In genomic region chr2:65953726-65954340, GRCm38 (mm10) we compare ENCODE assay signal across 14 mouse cellular contexts.
A peak's percentile ranks its signal among the peaks of the same experiment; 100 is the strongest.
DNase-seq lines count a peak whose midpoint lies in the region; ATAC-seq and TF ChIP-seq lines count a peak whose summit lies in the region.
"Had no signal": no experiment of that assay in that cellular context is flagged by ENCODE, and none has a peak within 500 bp of the region (broad histone marks: within the 10 kb centered on the region; RNA-seq: fewer than 3 reads in every experiment).

No protein-coding gene starts in this region.

- H3K9ac ChIP-seq in forebrain, embryonic 11.5 days (ENCODE audit: low read length): no peak overlapping the region
- no peak overlapping the region for H3K9ac ChIP-seq in lung, embryonic 14.5 days
- H3K9ac ChIP-seq in lung, postnatal 0 days (replicated peaks; ENCODE audit: low read depth): no peak overlapping the region
- H3K9ac ChIP-seq in hindbrain, embryonic 11.5 days (ENCODE audit: low read depth, low read length): no peak overlapping the region
- H3K9ac ChIP-seq in neural tube, embryonic 14.5 days (replicated peaks; ENCODE audit: low read depth, low read length): peak overlapping the region; percentile 13; the same call in 1 of the 2 replicates
- H3K9ac ChIP-seq: embryonic facial prominence, embryonic 15.5 days had no signal

- peak overlapping the region; percentile 15; the same call in 1 of the 2 replicates for H3K27ac ChIP-seq in forebrain, embryonic 11.5 days (ENCODE audit: low read depth, low read length)
- no peak overlapping the region for H3K27ac ChIP-seq in forebrain, embryonic 10.5 days
- H3K27ac ChIP-seq in lung, embryonic 14.5 days (ENCODE audit: low read depth): no peak overlapping the region
- H3K27ac ChIP-seq in lung, postnatal 0 days (ENCODE audit: low read length): no peak overlapping the region
- peak overlapping the region; percentile 37; the same call in 1 of the 2 replicates for H3K27ac ChIP-seq in hindbrain, embryonic 11.5 days (ENCODE audit: low read depth, low read length)
- H3K27ac ChIP-seq in neural tube, embryonic 14.5 days (ENCODE audit: low read depth, low read length): peak overlapping the region; percentile 80
- H3K27ac ChIP-seq: embryonic facial prominence, embryonic 15.5 days; stomach, postnatal 0 days had no signal

- TF ChIP-seq EP300 in lung, postnatal 0 days (IDR thresholded peaks at IDR 0.05): no peak

- H3K4me3 ChIP-seq in forebrain, embryonic 11.5 days (ENCODE audit: low read depth, low read length): no peak overlapping the region
- no peak overlapping the region for H3K4me3 ChIP-seq in forebrain, embryonic 10.5 days
- H3K4me3 ChIP-seq in lung, embryonic 14.5 days (ENCODE audit: low read depth, low read length): no peak overlapping the region
- no peak overlapping the region for H3K4me3 ChIP-seq in lung, postnatal 0 days (ENCODE audit: low read depth, low read length)
- no peak overlapping the region for H3K4me3 ChIP-seq in hindbrain, embryonic 11.5 days (ENCODE audit: low read depth, low read length)
- no peak overlapping the region; the same call in 1 of the 2 replicates for H3K4me3 ChIP-seq in neural tube, embryonic 14.5 days (ENCODE audit: low read depth, low read length)
- H3K4me3 ChIP-seq: embryonic facial prominence, embryonic 15.5 days had no signal

- no peak for ATAC-seq in forebrain, embryonic 11.5 days (replicated peaks; ENCODE audit: low FRiP score)
- ATAC-seq in lung, embryonic 14.5 days (ENCODE audit: insufficient read depth): no peak
- no peak for ATAC-seq in lung, postnatal 0 days
- no peak; the same call in 1 of the 2 replicates for ATAC-seq in hindbrain, embryonic 11.5 days (ENCODE audit: low FRiP score)
- ATAC-seq in neural tube, embryonic 14.5 days (ENCODE audit: low read depth): peak; percentile 21; the same call in 1 of the 2 replicates

- 84% methylated on average over 17 of the region's 17 CpGs for WGBS in forebrain, embryonic 11.5 days
- 92% methylated on average over 17 of the region's 17 CpGs for WGBS in forebrain, embryonic 10.5 days
- 58% methylated on average over 17 of the region's 17 CpGs for WGBS in lung, embryonic 14.5 days
- WGBS in lung, postnatal 0 days: 54% methylated on average over 17 of the region's 17 CpGs
- 75% methylated on average over 17 of the region's 17 CpGs for WGBS in hindbrain, embryonic 11.5 days
- WGBS in neural tube, embryonic 14.5 days: 41% methylated on average over 17 of the region's 17 CpGs

- H3K36me3 ChIP-seq in forebrain, embryonic 11.5 days (ENCODE audit: control insufficient read depth, insufficient read depth, low read length): no peaks in the 10 kb centered on the region
- H3K36me3 ChIP-seq in forebrain, embryonic 10.5 days (replicated peaks): peaks cover 14% of the 10 kb centered on the region
- no peaks in the 10 kb centered on the region for H3K36me3 ChIP-seq in lung, embryonic 14.5 days (ENCODE audit: insufficient read depth)
- no peaks in the 10 kb centered on the region for H3K36me3 ChIP-seq in lung, postnatal 0 days (ENCODE audit: insufficient read depth, low read length)
- no peaks in the 10 kb centered on the region for H3K36me3 ChIP-seq in hindbrain, embryonic 11.5 days (ENCODE audit: control insufficient read depth, insufficient read depth, low read length)
- 0 out of 2 replicates have a peak, but pooled peaks cover 6% of the 10 kb centered on the region for H3K36me3 ChIP-seq in neural tube, embryonic 14.5 days (ENCODE audit: control insufficient read depth, insufficient read depth, low read length)
- H3K36me3 ChIP-seq: embryonic facial prominence, embryonic 15.5 days had no signal

- H3K27me3 ChIP-seq in forebrain, embryonic 11.5 days (ENCODE audit: control insufficient read depth, insufficient read depth, low read length): no peaks in the 10 kb centered on the region
- H3K27me3 ChIP-seq in forebrain, embryonic 10.5 days (ENCODE audit: poor library complexity, severe bottlenecking): no peaks in the 10 kb centered on the region
- H3K27me3 ChIP-seq in lung, embryonic 14.5 days (ENCODE audit: insufficient read depth, low read length): no peaks in the 10 kb centered on the region
- no peaks in the 10 kb centered on the region for H3K27me3 ChIP-seq in lung, postnatal 0 days (replicated peaks; ENCODE audit: insufficient read depth, low read length)
- H3K27me3 ChIP-seq in hindbrain, embryonic 11.5 days (ENCODE audit: control insufficient read depth, insufficient read depth, low read length): no peaks in the 10 kb centered on the region
- no peaks in the 10 kb centered on the region for H3K27me3 ChIP-seq in neural tube, embryonic 14.5 days (ENCODE audit: control insufficient read depth, insufficient read depth, low read length)
- H3K27me3 ChIP-seq: embryonic facial prominence, embryonic 15.5 days had no signal

- H3K4me1 ChIP-seq in forebrain, embryonic 11.5 days (replicated peaks; ENCODE audit: control insufficient read depth, insufficient read depth, low read length): no peaks in the 10 kb centered on the region
- 0 out of 2 replicates have a peak, but pooled peaks cover 7% of the 10 kb centered on the region for H3K4me1 ChIP-seq in forebrain, embryonic 10.5 days
- H3K4me1 ChIP-seq in lung, embryonic 14.5 days (ENCODE audit: insufficient read depth): no peaks in the 10 kb centered on the region
- no peaks in the 10 kb centered on the region for H3K4me1 ChIP-seq in lung, postnatal 0 days (ENCODE audit: insufficient read depth, low read depth, low read length)
- no peaks in the 10 kb centered on the region for H3K4me1 ChIP-seq in hindbrain, embryonic 11.5 days (replicated peaks; ENCODE audit: control insufficient read depth, insufficient read depth, low read length)
- H3K4me1 ChIP-seq in neural tube, embryonic 14.5 days (ENCODE audit: control insufficient read depth, insufficient read depth, low read length): peaks cover 34% of the 10 kb centered on the region
- H3K4me1 ChIP-seq: embryonic facial prominence, embryonic 15.5 days had no signal

- no peak overlapping the region for H3K4me2 ChIP-seq in forebrain, embryonic 11.5 days (ENCODE audit: low read depth, low read length, severe bottlenecking)
- H3K4me2 ChIP-seq in lung, embryonic 14.5 days: no peak overlapping the region
- H3K4me2 ChIP-seq in lung, postnatal 0 days (replicated peaks; ENCODE audit: low read depth, low read length): no peak overlapping the region
- H3K4me2 ChIP-seq in hindbrain, embryonic 11.5 days (replicated peaks; ENCODE audit: low read depth, low read length): no peak overlapping the region
- peak overlapping the region; percentile 32; the same call in 1 of the 2 replicates for H3K4me2 ChIP-seq in neural tube, embryonic 14.5 days (ENCODE audit: low read depth, low read length)
- H3K4me2 ChIP-seq: embryonic facial prominence, embryonic 15.5 days had no signal

- no peaks in the 10 kb centered on the region for H3K9me3 ChIP-seq in forebrain, embryonic 11.5 days (ENCODE audit: control insufficient read depth, low read length)
- H3K9me3 ChIP-seq in forebrain, embryonic 10.5 days: no peaks in the 10 kb centered on the region
- H3K9me3 ChIP-seq in lung, embryonic 14.5 days (ENCODE audit: low read depth, low read length): no peaks in the 10 kb centered on the region
- no peaks in the 10 kb centered on the region for H3K9me3 ChIP-seq in lung, postnatal 0 days (ENCODE audit: low read length)
- H3K9me3 ChIP-seq in hindbrain, embryonic 11.5 days (ENCODE audit: control insufficient read depth, low read length): no peaks in the 10 kb centered on the region
- H3K9me3 ChIP-seq in neural tube, embryonic 14.5 days (ENCODE audit: control insufficient read depth, low read length): no peaks in the 10 kb centered on the region
- H3K9me3 ChIP-seq: embryonic facial prominence, embryonic 15.5 days had no signal

- no peak for DNase-seq in forebrain, embryonic 11.5 days (ENCODE audit: low spot score)
- DNase-seq in forebrain, embryonic 10.5 days (ENCODE audit: extremely low spot score, low spot score): no peak
- peak; percentile 13 for DNase-seq in lung, embryonic 14.5 days
- no peak for DNase-seq in lung, postnatal 0 days (ENCODE audit: low spot score)
- DNase-seq in hindbrain, embryonic 11.5 days (ENCODE audit: low spot score): no peak
- DNase-seq in kidney, postnatal 25 days: no peak
- no peak for DNase-seq in kidney, postnatal 14 days
- DNase-seq: cerebellum, adult 2 months; gastrocnemius, postnatal 10 days; kidney, adult 8-10 months; lung, postnatal 36 days had no signal

- TF ChIP-seq CTCF in lung, embryonic 14.5 days (IDR thresholded peaks at IDR 0.05; ENCODE audit: low read depth): no peak
- no peak for TF ChIP-seq CTCF in lung, postnatal 0 days (IDR thresholded peaks at IDR 0.05)

Comparison
In these comparisons a context has a peak if more than half of its experiments do, and no peak if none do; other contexts are left out.
1. H3K27ac ChIP-seq: peak in forebrain, embryonic 11.5 days (single experiment), hindbrain, embryonic 11.5 days (single experiment) and neural tube, embryonic 14.5 days (single experiment); none in forebrain, embryonic 10.5 days (single experiment), lung, embryonic 14.5 days (single experiment) and lung, postnatal 0 days (single experiment).